Mouse (Mus musculus) kidney, embryonic 14.5 days (tissue): ENCODE data around the gene Schip1. TPM values are rescaled to one million over a fixed set of nuclear protein-coding genes. Genes with fewer than 3 reads are reported as not detected.

Experiments
- ATAC-seq: fragments of 200-750 bp; cut with Nextera tagmentation; 2 replicates; pipeline ENCODE4 v1.8.0; 2017; ENCODE audit warnings: moderate number of reproducible peaks, mild to moderate bottlenecking, moderate TSS enrichment, moderate library complexity; ENCODE audit not compliant: low FRiP score, low TSS enrichment
- H3K27ac ChIP-seq: fragments of 300-500 bp; sonication (generic); 2 replicates; pipeline ENCODE4 v1.5.1; 2014; ENCODE audit warnings: low read depth, mild to moderate bottlenecking, low read length, moderate library complexity, mixed read lengths
- H3K27me3 ChIP-seq: fragments of 300-500 bp; sonication (generic); 2 replicates; pipeline ENCODE4 v1.6.1; 2014; ENCODE audit warnings: mild to moderate bottlenecking, low read length; ENCODE audit not compliant: control insufficient read depth, insufficient read depth
- H3K36me3 ChIP-seq: fragments of 300-500 bp; sonication (generic); 2 replicates; pipeline ENCODE4 v1.6.1; 2014; ENCODE audit warnings: low read length, mixed read lengths; ENCODE audit not compliant: control insufficient read depth, insufficient read depth
- H3K4me1 ChIP-seq: fragments of 300-500 bp; sonication (generic); 2 replicates; pipeline ENCODE4 v1.6.1; 2014; ENCODE audit warnings: low read length, mixed read lengths; ENCODE audit not compliant: control insufficient read depth, insufficient read depth
- H3K4me2 ChIP-seq: fragments of 300-500 bp; sonication (generic); replicated peaks from 2 replicates; pipeline ENCODE4 v1.6.1; 2014; ENCODE audit warnings: low read depth, mild to moderate bottlenecking, low read length
- H3K4me3 ChIP-seq: fragments of 300-500 bp; sonication (generic); 2 replicates; pipeline ENCODE4 v1.5.1; 2014; ENCODE audit warnings: mild to moderate bottlenecking, low read length
- H3K9ac ChIP-seq: fragments of 300-500 bp; sonication (generic); 2 replicates; pipeline ENCODE4 v1.6.1; 2014; ENCODE audit warnings: low read depth, mild to moderate bottlenecking, low read length, moderate library complexity
- H3K9me3 ChIP-seq: fragments of 300-500 bp; sonication (generic); 2 replicates; pipeline ENCODE4 v1.6.1; 2016; ENCODE audit warnings: low read length; ENCODE audit not compliant: control insufficient read depth
- WGBS: fragments of 180-500 bp; shearing (Covaris S2); extraction: QIAGEN DNeasy Blood & Tissue Kit; methylation state at CpG from one replicate; pipeline ENCODE4 v1.1.7; 2014; 5-methylcytosine and 5-hydroxymethylcytosine counted together
- polyA plus RNA-seq: library from polyadenylated mRNA; unstranded; fragments of >200 nt; fragmentation: Nextera tagmentation; extraction: Ambion mirVana; gene quantifications from 2 replicates; pipeline ENCODE4 v1.2.1, GENCODE M21; 2014

The Schip1 gene
- polyA plus RNA-seq, 1 experiment from 2014 or later: 50.1 TPM

- WGBS: 77% methylated on average over 5 of the region's 5 CpGs
- no peak overlapping the region for H3K4me2 ChIP-seq
- no peaks in the 10 kb centered on the region for H3K4me1 ChIP-seq
- H3K27me3 ChIP-seq: no peaks in the 10 kb centered on the region
- H3K27ac ChIP-seq: no peak overlapping the region
- no peak overlapping the region for H3K4me3 ChIP-seq
- ATAC-seq: no peak
- H3K9me3 ChIP-seq: no peaks in the 10 kb centered on the region
- no peaks in the 10 kb centered on the region for H3K36me3 ChIP-seq
- H3K9ac ChIP-seq: no peak overlapping the region
Observed at GRCm38 (mm10) chr3:68662386-68662785, 597.8 kb downstream of the Schip1 start.

GRCm38 (mm10) chr3:68664337-68664736 is 599.7 kb downstream of the Schip1 start:
- Histone ChIP-seq H3K27me3 (no peaks in the 10 kb centered on the region), H3K36me3 (no peaks in the 10 kb centered on the region), H3K27ac (no peak overlapping the region), H3K9me3 (no peaks in the 10 kb centered on the region), H3K4me2 (no peak overlapping the region), H3K9ac (no peak overlapping the region), H3K4me3 (no peak overlapping the region), H3K4me1 (no peaks in the 10 kb centered on the region)
- WGBS: 80% methylated on average over 6 of the region's 6 CpGs
- ATAC-seq: no peak

GRCm38 (mm10) chr3:68666377-68666776 is 601.8 kb downstream of the Schip1 start:
- Histone ChIP-seq H3K4me3 (no peak overlapping the region), H3K36me3 (no peaks in the 10 kb centered on the region), H3K27me3 (no peaks in the 10 kb centered on the region), H3K4me1 (no peaks in the 10 kb centered on the region), H3K27ac (no peak overlapping the region), H3K9ac (no peak overlapping the region), H3K4me2 (no peak overlapping the region), H3K9me3 (no peaks in the 10 kb centered on the region)
- no peak for ATAC-seq
- WGBS: 92% methylated on average over 7 of the region's 7 CpGs

GRCm38 (mm10) chr3:68667852-68668251 is 603.2 kb downstream of the Schip1 start:
- Histone ChIP-seq H3K36me3 (no peaks in the 10 kb centered on the region), H3K4me2 (no peak overlapping the region), H3K4me1 (no peaks in the 10 kb centered on the region), H3K27ac (no peak overlapping the region), H3K9me3 (no peaks in the 10 kb centered on the region), H3K9ac (no peak overlapping the region), H3K27me3 (no peaks in the 10 kb centered on the region), H3K4me3 (no peak overlapping the region)
- no peak for ATAC-seq
- 93% methylated on average over 1 of the region's 1 CpGs for WGBS

- H3K4me1 ChIP-seq: no peaks in the 10 kb centered on the region
- 79% methylated on average over 5 of the region's 5 CpGs for WGBS
- no peaks in the 10 kb centered on the region for H3K36me3 ChIP-seq
- no peak overlapping the region for H3K4me3 ChIP-seq
- H3K4me2 ChIP-seq: no peak overlapping the region
- no peak for ATAC-seq
- no peak overlapping the region for H3K9ac ChIP-seq
- no peaks in the 10 kb centered on the region for H3K9me3 ChIP-seq
- no peaks in the 10 kb centered on the region for H3K27me3 ChIP-seq
- no peak overlapping the region for H3K27ac ChIP-seq
Observed at GRCm38 (mm10) chr3:68669418-68669974, 604.9 kb downstream of the Schip1 start.

GRCm38 (mm10) chr3:68674721-68675120 is 610.1 kb downstream of the Schip1 start:
- WGBS: 23% methylated on average over 2 of the region's 2 CpGs
- Histone ChIP-seq H3K27ac (peak overlapping the region; percentile 44; the same call in 1 of the 2 replicates), H3K36me3 (no peaks in the 10 kb centered on the region), H3K9me3 (no peaks in the 10 kb centered on the region), H3K4me2 (no peak overlapping the region), H3K27me3 (no peaks in the 10 kb centered on the region), H3K4me3 (no peak overlapping the region), H3K9ac (no peak overlapping the region), H3K4me1 (no peaks in the 10 kb centered on the region)
- ATAC-seq: peak; percentile 50; the same call in 1 of the 2 replicates

- 80% methylated on average over 12 of the region's 12 CpGs for WGBS
- no peak overlapping the region for H3K4me2 ChIP-seq
- H3K9me3 ChIP-seq: no peaks in the 10 kb centered on the region
- no peak for ATAC-seq
- H3K9ac ChIP-seq: no peak overlapping the region
- no peaks in the 10 kb centered on the region for H3K4me1 ChIP-seq
- H3K27me3 ChIP-seq: no peaks in the 10 kb centered on the region
- no peak overlapping the region for H3K4me3 ChIP-seq
- H3K36me3 ChIP-seq: no peaks in the 10 kb centered on the region
- H3K27ac ChIP-seq: peak overlapping the region; percentile 44; the same call in 1 of the 2 replicates
Observed at GRCm38 (mm10) chr3:68675216-68675835, 610.7 kb downstream of the Schip1 start.

Other genes with a start within 250 kb of the Schip1 start
- not detected in 2 replicates for gene Iqcj, start 172.6 kb upstream of the Schip1 start, polyA plus RNA-seq
- gene Iqschfp, start 172.6 kb upstream of the Schip1 start, polyA plus RNA-seq: 0.14 TPM in 1 of 2 replicates, not detected in the other